Mouse (Mus musculus): ENCODE data around the gene A230050P20Rik.
"Not testable (repeated sequence)": the region's sequence is repeated elsewhere in the genome, so short reads cannot be mapped to it uniquely, and the experiment has no call there.

Gene A230050P20Rik

DNA sequence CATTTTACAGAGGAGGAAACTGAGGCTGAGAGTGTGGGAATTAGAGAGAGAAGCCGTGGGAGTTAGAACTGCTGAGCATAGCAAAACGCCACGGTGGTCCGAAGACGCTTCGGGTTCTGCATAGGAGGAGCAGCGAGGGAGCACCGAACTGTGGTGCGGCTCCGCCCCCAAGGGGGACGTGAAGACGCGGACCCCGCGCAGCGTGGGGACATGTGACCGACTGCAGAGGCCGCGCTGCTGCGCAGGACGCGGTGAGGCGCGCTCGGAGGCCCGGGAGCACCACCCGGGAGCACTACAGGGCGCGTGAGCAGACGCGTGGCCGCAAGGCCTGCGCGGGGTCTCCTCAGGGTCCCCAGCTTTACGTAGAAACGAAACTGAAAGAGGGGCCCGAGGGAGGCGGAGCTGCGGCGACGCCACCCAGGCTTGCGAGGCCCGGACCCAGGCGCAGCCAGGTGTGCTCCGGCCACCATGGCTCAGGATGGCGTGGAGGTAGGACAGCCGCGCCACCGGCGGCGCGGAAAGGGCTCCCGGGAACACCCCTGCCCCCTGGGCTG lies at the start of gene A230050P20Rik:
A230050P20Rik (plus strand) TSS at position 195 of the 554 bp plus-strand sequence.
- peak in 1 of 2 experiments; percentile 60 for DNase-seq (ENCODE audit: low spot score in 2 of 2)

DNA sequence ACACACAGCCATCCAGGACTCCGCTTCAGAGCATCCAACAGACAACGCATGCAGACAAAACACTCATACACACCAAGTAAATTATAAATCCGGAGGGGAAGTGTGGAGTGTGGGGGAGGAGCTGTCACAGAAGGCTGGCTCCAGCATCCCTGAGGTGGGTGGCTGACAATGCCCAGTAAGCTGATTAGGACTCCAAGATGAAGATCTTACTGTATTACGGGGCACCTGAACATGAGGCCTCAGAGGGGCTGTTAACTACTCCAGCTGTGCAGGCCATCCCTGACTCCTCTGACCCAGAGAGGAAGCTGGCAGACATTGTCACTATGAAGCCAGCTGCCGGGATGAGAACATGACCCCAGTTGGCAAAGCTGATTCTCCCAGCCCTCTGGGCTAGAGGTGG lies 48.4 kb upstream of the A230050P20Rik start:
- no peak for DNase-seq (ENCODE audit: low spot score in 2 of 2)

DNA sequence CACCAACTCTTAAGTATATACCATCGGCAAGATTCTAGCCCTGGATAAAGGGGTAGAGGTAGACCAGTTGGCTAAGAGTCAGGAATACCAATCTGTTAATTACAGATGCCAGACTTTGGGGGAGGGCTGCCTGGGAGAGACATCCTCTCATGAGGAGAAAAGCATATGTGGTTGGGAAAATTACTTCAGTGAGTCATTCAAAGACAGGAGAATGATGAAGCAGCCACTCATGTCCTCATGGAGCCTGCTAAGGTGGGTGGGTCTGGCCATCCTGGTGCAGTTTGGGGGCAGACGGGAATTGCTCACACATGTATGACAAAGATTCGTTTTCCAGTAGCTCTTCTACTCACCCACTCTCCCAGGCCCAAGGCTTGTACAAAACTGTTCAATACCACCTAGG lies 45.6 kb upstream of the A230050P20Rik start:
- no peak for DNase-seq (ENCODE audit: low spot score in 2 of 2)

DNA sequence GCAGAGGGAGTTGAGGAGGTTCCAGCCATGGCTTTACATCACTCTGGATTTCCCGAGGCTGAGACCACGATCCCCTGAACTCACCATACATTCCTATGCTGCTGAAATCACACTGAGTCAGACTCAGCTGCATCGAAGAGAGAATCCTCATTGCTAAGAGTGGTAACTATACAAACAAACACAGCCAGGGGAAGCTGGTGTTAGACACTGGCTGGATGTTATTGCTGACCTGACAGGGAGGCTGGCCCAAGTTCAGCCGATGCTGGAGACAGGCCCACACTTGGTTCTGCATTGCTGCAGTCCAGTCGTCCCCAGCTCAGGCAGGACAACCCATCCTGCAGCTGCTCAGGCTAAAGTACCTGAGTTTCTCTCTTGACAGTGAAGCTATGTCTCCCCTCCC lies 42.7 kb upstream of the A230050P20Rik start:
- no peak for DNase-seq (ENCODE audit: low spot score in 2 of 2)

DNA sequence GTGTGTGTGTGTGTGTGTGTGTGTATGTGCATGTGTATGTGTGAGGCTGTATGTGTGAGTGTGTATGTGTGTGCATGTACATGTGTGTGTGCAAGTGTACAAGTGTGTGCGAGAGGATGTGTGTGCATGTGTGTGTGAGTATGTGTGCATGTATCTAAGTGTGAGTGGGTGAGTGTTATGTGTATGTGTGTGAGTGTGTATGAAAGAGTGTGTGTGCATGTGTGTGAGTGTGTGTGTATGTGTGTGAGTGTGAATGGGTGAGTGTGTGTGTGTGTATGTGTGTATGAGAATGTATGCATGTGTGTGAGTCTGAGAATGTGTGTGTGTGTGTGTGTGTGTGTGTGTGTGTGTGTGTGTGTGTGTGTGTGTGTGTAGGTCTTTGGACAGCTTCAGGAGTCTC lies 40.3 kb upstream of the A230050P20Rik start:
- DNase-seq (ENCODE audit: low spot score in 2 of 2), result no peak

DNA sequence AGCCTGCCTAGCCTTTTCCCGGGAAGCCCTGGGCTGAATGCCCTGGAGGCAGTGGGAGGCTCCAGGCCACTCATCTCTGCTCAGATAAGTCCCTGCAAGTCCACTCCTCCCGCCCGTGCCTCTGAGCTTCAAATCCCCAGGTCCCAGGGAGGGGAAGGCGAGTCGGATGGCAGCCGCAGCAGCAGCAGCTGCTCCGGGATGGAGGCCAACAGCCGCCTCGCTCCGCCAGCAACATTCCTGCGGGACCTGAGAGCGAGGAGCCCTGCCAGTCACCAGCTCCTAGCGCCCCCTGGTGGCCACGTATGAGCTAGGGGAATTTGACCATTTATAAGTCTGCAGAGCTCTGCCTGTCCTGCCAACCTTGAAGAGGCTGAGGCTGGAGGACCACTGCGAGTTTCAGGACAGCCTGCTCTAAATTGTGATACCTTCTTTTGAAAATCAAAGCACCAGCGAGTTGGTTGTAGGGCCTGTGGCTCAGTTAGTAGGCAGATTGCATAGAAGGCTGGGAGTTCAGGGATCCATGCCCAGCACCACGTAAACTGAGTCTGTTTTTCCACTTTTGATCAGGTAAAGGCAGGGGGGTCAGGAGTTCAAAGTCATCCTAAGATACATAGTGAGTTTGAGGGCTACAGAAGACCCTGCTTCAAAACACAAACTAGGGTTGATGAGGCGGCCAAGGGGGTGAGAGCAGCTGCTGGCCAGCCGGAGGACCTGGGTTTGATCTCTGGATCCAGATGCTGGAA lies 37.4 kb upstream of the A230050P20Rik start:
- DNase-seq (ENCODE audit: low spot score in 2 of 2), result peak; percentile 72 to 86

DNA sequence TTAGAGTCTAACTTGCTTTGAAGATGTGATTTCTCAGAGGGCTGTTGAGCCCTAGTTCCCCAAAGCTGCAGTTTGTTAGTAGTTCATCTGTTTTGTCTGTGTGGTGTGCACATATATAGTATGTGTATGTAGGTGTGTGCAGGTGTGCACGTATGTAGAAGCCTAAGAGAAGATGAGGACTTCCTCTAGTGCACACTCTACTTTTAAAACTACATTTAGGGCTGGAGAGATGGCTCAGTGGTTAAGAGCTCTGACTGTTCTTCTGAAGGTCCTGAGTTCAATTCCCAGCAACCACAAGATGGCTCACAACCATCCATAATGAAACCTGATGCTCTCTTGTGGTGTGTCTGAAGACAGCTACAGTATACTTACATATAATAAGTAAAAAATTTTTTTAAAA lies 33.6 kb upstream of the A230050P20Rik start:
- DNase-seq (ENCODE audit: low spot score in 2 of 2), result no peak

DNA sequence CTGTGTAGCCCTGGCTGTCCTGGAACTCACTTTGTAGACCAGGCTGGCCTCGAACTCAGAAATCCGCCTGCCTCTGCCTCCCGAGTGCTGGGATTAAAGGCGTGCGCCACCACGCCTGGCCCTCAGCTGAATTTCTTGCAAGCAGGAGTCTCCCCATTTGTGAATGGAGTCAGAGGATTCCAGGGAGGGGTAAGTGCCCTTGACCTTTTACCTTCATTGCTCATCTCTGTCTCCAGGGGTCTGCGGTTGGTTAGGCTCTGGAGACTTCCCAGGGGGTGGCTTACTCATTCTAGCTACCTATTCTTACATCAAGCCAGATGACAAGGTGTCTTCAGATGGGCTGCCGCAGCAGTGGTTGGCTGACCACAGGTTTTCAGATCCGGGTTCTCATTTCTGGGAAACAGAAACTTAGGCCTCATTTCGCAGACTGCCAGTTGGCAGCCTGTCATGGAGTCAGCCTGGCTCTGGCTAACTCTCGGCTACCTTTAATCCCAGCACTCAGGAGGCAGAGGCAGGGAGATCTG lies 32.9 kb upstream of the A230050P20Rik start:
- DNase-seq (ENCODE audit: low spot score in 2 of 2), result not testable (repeated sequence)

DNA sequence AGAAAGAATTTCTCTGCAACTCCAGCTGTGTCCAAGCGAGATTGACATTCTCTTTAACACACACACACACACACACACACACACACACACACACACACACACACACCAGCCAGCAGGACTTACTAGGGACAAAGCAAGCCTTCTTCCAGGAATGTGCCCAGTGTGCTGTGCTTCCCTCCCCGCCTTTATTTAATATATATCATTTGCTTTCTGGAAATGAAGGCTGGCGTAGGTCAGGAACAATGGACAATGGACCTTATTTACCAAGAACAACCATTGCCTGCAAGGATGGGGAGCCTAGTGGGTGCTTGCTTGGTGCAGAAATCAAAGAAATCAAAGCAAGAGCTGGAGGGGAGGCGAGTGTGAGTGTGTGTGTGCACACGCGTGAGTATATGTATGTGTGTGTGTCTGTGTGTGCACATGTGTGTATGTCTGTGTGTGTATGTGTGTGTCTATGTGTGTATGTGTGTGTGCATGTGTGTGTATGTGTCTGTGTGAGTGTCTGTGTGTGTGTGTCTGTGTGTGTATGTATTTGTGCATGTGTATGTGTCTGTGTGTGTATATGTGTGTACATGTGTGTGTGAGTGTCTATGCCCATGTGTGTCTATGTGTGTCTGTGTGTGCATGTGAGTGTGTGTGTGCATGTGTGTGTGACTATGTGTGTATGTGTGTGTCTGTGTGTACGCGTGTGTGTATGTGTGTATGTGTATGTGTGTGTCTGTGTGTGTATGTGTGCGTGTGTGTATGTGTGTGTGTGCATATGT lies 31.1 kb upstream of the A230050P20Rik start:
- no peak for DNase-seq (ENCODE audit: low spot score in 2 of 2)

DNA sequence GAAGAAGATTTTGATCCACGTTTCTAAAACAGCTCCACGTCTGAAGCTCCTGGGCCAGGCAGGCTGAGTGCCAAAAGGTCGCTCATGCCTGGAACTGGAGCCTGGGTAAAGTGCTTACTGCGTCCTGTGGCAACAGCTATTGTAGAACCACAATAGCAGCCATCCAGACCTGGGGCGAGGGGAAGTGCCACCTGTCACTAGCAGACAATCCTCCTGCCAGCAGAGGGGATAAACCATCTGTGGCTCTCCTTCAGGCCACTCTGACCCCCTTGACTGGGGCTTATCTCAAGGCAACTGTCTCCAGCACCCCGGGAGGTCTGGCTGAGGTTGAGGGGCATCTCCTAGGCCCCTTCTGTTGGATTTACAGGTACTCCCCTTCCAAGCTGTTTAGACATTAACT lies 29.5 kb upstream of the A230050P20Rik start:
- no peak for DNase-seq (ENCODE audit: low spot score in 2 of 2)

DNA sequence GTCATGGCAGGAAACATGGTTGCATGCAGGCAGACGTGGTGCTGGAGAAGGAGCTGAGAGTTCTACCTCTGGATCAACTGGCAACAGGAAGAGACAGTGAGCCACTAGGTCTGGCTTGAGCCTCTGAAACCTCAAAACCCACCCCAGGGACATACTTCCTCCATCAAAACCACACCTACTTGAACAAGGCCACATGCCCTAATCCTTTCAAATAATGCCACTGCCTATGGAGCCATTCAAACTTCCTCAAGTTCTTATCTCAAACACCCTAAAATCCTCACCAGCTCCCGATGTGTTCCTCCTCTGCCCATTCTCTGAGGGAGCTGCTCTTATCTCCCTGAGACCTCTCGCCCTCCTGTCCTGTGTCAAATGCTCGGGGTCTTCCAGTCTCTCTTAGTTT lies 26.2 kb upstream of the A230050P20Rik start:
- DNase-seq (ENCODE audit: low spot score in 2 of 2), result no peak

DNA sequence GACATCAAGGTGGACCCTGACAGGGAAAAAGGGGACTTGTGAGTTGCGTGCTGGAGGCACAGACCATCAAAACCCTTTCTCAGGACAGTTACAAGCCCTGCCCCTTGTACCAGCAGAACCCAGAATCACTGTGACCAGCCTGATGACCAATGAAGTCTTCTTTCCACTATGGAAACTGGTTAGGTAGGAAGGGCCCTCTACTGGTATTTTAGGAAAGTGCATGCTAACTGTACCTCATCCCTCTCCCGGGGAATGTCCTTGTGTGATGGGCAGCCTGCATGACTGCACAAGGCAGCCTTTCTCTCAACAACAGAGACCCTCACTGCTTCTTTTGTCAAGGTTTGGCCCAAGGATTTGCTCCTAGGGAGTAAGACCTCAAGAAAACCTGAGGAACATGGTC lies 25.8 kb upstream of the A230050P20Rik start:
- no peak for DNase-seq (ENCODE audit: low spot score in 2 of 2)

DNA sequence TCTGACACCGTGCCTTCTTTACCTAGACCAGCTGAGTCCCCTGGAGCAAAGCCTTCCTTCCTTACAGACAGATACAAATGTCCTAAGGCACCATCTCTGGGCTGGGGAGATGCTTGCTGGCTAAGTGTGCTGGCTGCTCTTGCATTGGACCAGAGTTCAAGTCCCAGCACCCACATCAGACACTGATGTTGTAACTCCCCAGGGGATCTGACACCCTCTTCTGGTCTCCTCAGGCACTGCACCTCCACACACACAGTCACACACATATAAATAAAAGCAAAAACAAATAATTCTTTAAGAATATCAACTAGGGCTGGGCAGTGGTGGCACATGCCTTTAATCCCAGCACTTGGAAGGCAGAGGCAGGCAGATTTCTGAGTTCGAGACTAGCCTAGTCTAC lies 18.3 kb upstream of the A230050P20Rik start:
- DNase-seq (ENCODE audit: low spot score in 2 of 2), result no peak

DNA sequence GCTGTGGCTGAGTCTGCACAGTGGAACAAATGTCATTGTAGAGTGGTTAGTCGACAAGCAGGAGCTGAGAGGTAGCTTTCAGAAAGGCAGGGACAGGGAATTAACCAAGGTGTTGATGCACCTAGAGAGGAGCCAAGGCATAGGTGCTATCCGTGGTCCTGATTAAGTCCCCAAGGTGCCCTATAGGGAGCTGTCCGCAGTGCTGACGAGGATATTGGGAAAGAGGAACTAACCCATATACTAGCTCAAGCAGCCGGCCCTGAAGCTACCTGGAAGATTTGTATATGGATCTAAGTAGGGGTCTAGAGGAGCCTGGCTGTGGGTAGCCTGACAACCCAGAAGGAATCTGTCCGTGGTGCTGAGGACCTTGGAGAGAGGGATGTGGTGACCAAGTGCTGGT lies 11.3 kb upstream of the A230050P20Rik start:
- DNase-seq (ENCODE audit: low spot score in 2 of 2), result peak in 1 of 2 experiments; percentile 75

DNA sequence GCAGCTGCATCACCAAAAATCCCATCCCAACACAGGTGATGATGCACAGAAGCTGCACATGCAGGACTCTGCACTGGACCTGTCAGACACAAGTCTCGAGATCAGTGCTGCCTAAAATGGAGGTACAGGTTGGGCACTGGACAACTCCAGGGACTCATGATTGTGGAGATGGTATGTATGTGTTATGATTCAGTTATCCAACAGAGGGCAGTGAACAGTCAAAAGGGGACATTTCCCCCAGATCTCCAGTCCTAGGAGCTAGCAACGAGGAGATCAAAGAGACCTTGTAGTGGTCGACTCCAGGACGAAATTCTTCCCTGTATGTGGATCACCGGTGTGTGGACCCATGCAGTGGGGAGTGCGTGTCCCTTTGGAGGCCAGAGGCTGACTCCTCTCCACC lies 8.5 kb upstream of the A230050P20Rik start:
- no peak for DNase-seq (ENCODE audit: low spot score in 2 of 2)

DNA sequence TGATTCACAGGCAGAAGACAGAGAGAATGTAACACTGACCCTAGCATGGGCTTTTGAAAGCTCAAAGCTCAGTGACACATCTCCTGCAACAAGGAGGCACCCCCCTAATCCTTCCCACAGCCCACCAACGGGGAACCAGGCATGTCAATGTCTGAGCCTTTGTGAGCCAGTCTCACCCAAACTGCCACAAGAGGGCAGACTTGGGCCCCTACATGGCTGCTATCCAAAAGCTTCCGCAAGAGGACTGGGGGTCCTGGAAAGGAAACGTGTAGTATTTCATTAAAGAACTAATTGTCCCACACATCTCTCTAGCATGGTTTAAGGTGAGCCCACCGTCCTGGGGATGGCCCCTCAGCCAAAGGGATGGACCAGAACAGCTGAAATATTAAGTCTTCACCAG lies 6.6 kb upstream of the A230050P20Rik start:
- DNase-seq (ENCODE audit: low spot score in 2 of 2), result peak in 1 of 2 experiments; percentile 58

DNA sequence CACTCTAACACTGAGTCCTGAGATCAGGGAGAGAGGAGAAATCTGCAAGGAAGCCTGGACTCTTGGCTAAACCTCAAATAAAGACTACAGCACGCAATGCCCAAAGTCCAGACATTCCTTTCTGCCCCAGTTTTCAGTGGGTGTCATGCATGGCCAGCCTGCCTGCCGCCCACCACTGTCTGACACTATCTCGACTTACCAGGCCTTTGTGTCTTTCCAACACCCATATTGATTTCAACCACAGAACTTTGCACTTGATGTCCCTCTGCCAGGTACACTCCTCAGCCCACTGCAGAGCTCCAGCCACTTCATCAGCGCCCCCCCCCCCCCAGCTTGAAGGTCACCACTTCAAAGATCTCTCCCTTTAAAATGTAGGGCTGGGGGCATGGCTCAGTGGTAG lies 6.2 kb upstream of the A230050P20Rik start:
- no peak for DNase-seq (ENCODE audit: low spot score in 2 of 2)

DNA sequence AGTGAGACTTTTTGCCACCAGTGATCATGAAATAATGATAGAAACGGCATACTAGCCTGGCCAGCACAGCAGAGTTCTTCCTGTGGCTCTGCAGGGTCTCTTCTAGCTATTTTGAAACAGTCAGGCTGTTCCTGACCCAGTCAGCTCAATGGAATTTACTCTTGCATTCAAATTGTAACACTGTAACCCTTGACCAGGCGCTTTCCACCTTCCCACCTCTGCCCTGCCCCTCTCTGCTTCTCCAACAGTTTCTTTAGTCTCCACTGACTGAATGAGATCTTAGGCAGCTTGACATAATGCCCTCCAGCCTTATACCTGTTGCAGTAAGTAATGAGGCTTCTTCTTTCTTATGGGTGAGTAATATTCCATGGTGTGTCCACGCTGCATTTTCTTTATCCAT lies 1.6 kb upstream of the A230050P20Rik start:
- DNase-seq (ENCODE audit: low spot score in 2 of 2), result no peak

DNA sequence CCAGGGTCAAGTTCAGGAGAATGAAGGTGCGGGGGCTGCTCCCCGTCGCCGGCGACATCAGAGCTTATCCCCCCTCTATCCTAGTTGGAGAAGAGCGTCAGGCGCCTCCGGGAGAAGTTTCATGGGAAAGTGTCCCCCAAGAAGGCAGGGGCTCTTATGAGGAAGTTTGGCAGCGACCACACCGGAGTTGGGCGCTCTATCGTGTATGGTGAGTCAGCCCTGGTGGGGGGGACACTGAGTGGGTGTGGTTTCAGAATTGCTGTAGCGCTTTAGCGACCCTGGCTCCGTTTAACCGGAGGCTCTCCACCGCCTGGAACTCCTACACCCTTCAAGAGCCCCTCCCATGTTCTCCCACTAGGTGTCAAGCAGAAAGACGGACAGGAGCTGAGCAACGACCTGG lies 804 bp downstream of the A230050P20Rik start:
- no peak for DNase-seq (ENCODE audit: low spot score in 2 of 2)

DNA sequence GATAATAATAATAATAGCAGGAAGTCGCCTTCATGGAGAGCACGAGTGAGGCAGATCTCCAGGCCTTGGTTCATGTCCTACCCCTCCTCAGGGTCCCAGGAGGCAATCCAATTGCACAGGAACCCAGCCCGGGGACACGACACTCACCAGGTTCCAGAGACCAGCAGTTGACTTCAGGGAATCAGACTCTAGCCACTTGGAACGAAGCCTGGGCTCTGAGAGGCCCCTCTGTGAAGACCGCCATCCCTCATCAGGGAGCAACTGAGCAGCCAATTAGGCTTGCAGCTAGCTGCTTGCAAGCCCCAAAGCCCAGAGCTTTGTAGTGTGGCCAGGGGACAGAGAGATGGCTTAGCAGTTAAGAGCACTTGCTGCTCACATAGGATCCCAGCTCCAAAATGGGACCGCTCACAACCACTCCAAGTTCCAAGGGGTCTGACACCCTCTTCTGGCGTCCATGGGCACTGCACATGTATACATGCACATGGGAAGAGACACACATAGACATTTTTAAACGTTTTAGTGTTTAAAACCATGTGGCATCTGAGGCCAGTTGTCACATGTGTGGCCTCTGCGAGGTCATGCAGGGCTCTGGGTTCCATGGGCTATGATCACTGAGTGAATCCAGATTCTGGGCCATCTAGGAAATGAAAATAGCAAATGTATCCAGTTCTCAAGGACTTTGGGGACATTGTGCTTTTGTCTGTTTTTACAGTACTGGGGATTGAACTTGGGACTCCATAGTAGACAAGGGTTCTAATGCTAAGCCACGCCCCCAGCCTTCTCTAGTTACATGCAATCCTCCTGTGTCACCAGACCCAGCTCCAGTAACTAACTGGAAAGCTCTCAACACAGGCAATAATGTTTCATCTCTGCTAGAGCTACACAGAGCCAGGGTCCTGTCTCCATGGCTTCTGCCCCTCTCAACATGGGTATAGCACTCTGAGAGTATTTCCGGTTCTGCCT lies 2.0 kb downstream of the A230050P20Rik start:
- no peak for DNase-seq (ENCODE audit: low spot score in 2 of 2)

DNA sequence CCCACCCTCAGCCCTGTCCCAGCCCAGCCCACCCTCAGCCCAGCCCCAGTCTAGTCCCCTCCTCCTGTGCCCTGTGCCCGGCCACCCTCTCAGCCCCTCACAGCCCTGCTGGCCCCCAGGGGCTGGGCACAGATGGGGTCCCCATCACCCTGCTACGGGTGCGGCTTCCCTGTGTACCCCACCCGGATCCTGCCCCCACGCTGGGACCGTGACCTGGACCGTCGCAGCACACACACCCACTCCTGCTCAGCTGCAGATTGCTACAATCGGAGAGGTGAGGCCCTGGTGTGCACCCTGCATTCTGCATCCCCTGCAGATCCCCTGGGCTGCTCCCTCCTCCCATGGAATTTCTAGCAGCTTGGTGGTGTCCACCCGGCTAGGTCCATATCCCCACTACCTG lies 4.5 kb downstream of the A230050P20Rik start:
- no peak for DNase-seq (ENCODE audit: low spot score in 2 of 2)

DNA sequence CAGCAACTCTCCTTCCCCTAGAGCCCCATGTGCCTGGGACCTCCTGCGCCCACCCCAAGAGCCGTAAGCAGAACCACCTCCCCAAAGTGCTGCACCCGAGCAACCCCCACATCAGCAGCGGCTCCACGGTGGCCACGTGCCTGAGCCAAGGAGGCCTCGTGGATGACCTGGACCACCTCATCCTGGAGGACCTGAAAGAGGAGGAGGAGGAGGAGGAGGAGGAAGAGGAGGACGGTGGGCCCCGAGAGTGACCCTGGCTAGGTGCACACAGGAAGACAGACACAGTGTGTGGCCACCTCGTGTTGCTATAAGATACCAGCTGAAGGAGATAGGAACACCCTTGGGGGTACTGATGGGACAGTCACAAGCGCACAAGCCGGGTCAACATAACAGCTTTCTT lies 5.1 kb downstream of the A230050P20Rik start:
- no peak for DNase-seq (ENCODE audit: low spot score in 2 of 2)

All from spleen, postnatal 10 days (tissue).